In the genomic region with DNA sequence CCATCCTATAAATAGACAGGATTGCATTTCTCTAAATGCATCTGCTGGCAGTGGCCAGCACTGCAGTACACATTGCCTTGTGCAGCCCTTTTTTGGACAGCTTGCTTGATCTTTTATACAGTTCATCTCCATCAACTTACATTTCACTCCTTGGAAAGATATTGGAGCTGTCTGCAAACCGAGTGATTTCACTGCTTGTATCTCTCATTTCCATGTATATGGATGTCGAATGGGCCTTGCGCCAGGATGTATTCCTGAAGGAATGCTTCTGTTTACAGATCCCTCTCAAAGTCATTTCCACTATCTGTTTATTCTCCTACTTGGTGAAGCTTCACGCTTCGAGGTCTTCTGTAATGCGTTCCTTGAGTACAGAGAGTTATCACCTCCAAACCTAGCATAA, we compare ENCODE assay signal across 15 mouse cellular contexts. TPM values are rescaled to one million over a fixed set of nuclear protein-coding genes. Genes with fewer than 3 reads are reported as not detected.
"Had no signal": no experiment of that assay in that cellular context is flagged by ENCODE, and none has a peak within 500 bp of the region (broad histone marks: within the 10 kb centered on the region; RNA-seq: fewer than 3 reads in every experiment).

No protein-coding gene starts in this region.

- DNase-seq: kidney, adult 18-20 months; kidney, postnatal 10 days; kidney, postnatal 4 days; retina, postnatal 1 day; right cerebral cortex, postnatal 14 days; thymus, postnatal 36 days had no signal

- H3K4me3 ChIP-seq: layer of hippocampus, adult 2 months; limb, embryonic 10.5 days; liver, embryonic 15.5 days; midbrain, embryonic 12.5 days; neural tube, embryonic 13.5 days had no signal

- H3K4me2 ChIP-seq: liver, embryonic 11.5 days; liver, embryonic 15.5 days; midbrain, embryonic 12.5 days; neural tube, embryonic 13.5 days had no signal

- H3K9me3 ChIP-seq: limb, embryonic 10.5 days; liver, embryonic 15.5 days; midbrain, embryonic 12.5 days; neural tube, embryonic 13.5 days had no signal

- H3K27ac ChIP-seq: layer of hippocampus, adult 2 months; limb, embryonic 10.5 days; liver, embryonic 15.5 days; macrophage; midbrain, embryonic 12.5 days; neural tube, embryonic 13.5 days had no signal

- ATAC-seq: lung, postnatal 0 days; midbrain, embryonic 16.5 days had no signal

- H3K36me3 ChIP-seq: limb, embryonic 10.5 days; liver, embryonic 15.5 days; midbrain, embryonic 12.5 days; neural tube, embryonic 13.5 days had no signal

- H3K4me1 ChIP-seq: limb, embryonic 10.5 days; liver, embryonic 15.5 days; midbrain, embryonic 12.5 days had no signal

- H3K27me3 ChIP-seq: liver, embryonic 15.5 days; midbrain, embryonic 12.5 days; neural tube, embryonic 13.5 days had no signal

- H3K9ac ChIP-seq: liver, embryonic 15.5 days; midbrain, embryonic 12.5 days; neural tube, embryonic 13.5 days had no signal

RNA-seq across cellular contexts. Expression of a gene that starts 24.3 kb away (rescaled TPM):
- polyA plus RNA-seq: macrophage; midbrain, embryonic 12.5 days had no signal
